Mouse (Mus musculus): ENCODE data around the gene Nos1ap. TPM values are rescaled to one million over a fixed set of nuclear protein-coding genes. Genes with fewer than 3 reads are reported as not detected.
A peak's percentile ranks its signal among the peaks of the same experiment; 100 is the strongest.

Gene Nos1ap
- polyA plus RNA-seq, 1 experiment from 2014 or later, result 13.0 TPM

DNA sequence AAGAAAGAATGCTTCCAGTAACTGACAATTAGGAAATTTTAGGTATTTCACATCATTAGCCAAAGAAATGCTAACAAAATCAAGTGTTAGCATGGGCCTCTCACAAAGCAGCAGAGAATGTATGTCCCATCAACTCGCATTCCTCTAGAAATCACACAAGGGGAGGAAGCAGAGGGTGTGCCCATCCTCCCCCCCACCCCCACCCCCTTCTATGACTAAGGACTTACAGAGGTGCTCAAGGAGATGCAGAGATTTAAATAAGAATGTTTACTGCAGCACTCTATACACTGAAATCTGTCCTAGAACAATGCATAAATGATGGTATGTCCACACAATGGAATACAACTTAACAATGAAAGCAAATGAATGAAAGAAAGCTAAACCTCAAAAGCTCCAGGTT lies 27.2 kb downstream of the Nos1ap start:
- 75% methylated on average over 1 of the region's 1 CpGs for WGBS
- DNase-seq, result no peak
- Histone ChIP-seq H3K9ac (replicated peaks; ENCODE audit: low read length) (no peak overlapping the region), H3K4me3 (replicated peaks; ENCODE audit: low read depth, low read length) (no peak overlapping the region), H3K4me2 (ENCODE audit: low read length) (no peak overlapping the region), H3K27ac (replicated peaks; ENCODE audit: low read depth, low read length) (no peak overlapping the region), H3K27me3 (ENCODE audit: control insufficient read depth, insufficient read depth, low read length) (no peaks in the 10 kb centered on the region), H3K4me1 (ENCODE audit: control insufficient read depth, insufficient read depth, low read length) (no peaks in the 10 kb centered on the region), H3K9me3 (ENCODE audit: control insufficient read depth, low read length) (no peaks in the 10 kb centered on the region), H3K36me3 (ENCODE audit: control insufficient read depth, insufficient read depth, low read length) (no peaks in the 10 kb centered on the region)
- no peak for ATAC-seq (ENCODE audit: low FRiP score, low TSS enrichment)

DNA sequence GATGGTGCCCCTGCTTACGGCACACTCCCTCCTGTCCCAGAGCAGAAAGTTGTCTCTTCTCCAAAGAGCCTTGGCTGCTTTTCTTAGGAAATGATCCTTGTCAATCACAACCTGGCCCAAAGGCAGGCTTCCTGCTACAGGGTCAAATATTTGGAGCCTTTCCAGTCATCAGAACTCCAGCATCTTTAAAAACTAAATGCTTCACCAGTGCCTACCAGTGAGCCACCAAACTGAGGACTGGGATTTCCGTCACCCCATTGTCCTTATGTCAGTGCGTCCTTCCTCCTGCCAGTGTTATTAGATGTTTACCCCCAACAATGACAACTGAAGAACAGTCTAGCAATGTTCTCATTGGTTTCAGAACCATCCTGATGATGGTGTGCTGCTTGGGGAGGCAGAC lies 28.9 kb downstream of the Nos1ap start:
- ATAC-seq (ENCODE audit: low FRiP score, low TSS enrichment), result no peak
- H3K9ac ChIP-seq (replicated peaks; ENCODE audit: low read length), result no peak overlapping the region
- WGBS, result 89% methylated on average over 3 of the region's 3 CpGs
- DNase-seq, result no peak
- H3K4me3 ChIP-seq (replicated peaks; ENCODE audit: low read depth, low read length), result no peak overlapping the region
- no peak overlapping the region for H3K27ac ChIP-seq (replicated peaks; ENCODE audit: low read depth, low read length)
- H3K9me3 ChIP-seq (ENCODE audit: control insufficient read depth, low read length), result no peaks in the 10 kb centered on the region
- no peaks in the 10 kb centered on the region for H3K36me3 ChIP-seq (ENCODE audit: control insufficient read depth, insufficient read depth, low read length)
- no peaks in the 10 kb centered on the region for H3K4me1 ChIP-seq (ENCODE audit: control insufficient read depth, insufficient read depth, low read length)
- H3K4me2 ChIP-seq (ENCODE audit: low read length), result no peak overlapping the region
- H3K27me3 ChIP-seq (ENCODE audit: control insufficient read depth, insufficient read depth, low read length), result no peaks in the 10 kb centered on the region

DNA sequence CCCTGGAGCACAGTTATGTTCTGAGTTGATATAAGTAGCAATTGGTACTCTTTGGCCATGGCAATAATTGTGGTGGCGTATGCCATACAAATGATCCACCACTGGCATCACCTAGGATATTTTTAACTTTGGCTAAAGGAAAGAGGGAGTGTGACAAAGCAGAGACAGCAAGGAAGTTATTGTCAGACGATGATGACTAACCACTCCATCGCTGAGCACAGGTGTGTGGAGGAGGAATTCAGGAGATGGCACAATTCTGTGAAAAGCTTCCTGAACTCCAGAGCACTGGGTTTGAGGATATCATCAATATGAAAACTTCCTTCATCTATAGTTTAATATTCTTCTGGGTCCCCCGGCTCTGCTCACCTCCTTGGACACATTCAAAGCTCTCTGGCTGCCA lies 31.7 kb downstream of the Nos1ap start:
- Histone ChIP-seq H3K4me3 (replicated peaks; ENCODE audit: low read depth, low read length) (no peak overlapping the region), H3K9me3 (ENCODE audit: control insufficient read depth, low read length) (no peaks in the 10 kb centered on the region), H3K27ac (replicated peaks; ENCODE audit: low read depth, low read length) (no peak overlapping the region), H3K27me3 (ENCODE audit: control insufficient read depth, insufficient read depth, low read length) (no peaks in the 10 kb centered on the region), H3K4me1 (ENCODE audit: control insufficient read depth, insufficient read depth, low read length) (no peaks in the 10 kb centered on the region), H3K4me2 (ENCODE audit: low read length) (no peak overlapping the region), H3K36me3 (ENCODE audit: control insufficient read depth, insufficient read depth, low read length) (no peaks in the 10 kb centered on the region), H3K9ac (replicated peaks; ENCODE audit: low read length) (no peak overlapping the region)
- WGBS, result 95% methylated on average over 4 of the region's 4 CpGs
- ATAC-seq (ENCODE audit: low FRiP score, low TSS enrichment) (no peak), DNase-seq (no peak)

DNA sequence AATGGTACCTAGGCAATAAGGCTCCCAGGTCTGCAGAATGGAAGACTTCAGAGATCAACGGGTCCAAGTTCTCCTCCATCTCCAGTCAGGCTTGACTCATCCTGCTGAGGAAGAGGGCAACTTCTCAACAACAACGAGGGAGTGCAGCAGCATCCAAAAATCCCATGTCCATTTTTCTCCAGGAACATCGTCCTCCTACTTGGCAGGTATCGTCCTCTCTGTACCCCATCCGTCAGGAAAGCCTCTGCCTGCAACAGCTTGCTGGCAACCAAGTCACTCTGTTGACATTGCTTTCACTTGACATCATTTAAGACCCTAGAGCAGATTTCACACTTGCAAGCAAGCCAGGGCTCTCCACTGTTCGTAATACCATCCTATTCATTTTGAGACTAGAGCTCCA lies 33.0 kb downstream of the Nos1ap start:
- no peak overlapping the region for H3K27ac ChIP-seq (replicated peaks; ENCODE audit: low read depth, low read length)
- ATAC-seq (ENCODE audit: low FRiP score, low TSS enrichment), result no peak
- 92% methylated on average over 6 of the region's 6 CpGs for WGBS

DNA sequence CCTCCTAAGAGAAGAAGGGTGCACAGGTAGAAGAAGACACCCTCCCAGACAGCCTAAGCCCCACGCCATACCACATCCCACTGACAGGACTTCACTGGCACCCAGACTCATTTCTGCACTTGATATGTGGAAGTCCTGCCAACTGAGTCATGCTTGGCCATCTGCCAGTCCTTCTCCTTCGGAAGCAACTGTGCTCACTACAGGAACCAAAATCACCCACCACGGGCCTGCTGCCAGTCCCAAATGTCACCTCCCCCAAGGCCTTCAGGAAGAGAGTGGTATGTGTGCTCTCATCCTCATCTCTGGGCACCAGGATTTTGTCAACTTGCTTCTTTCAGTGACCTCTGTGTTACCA lies 34.7 kb downstream of the Nos1ap start:
- no peak overlapping the region for H3K4me3 ChIP-seq (replicated peaks; ENCODE audit: low read depth, low read length)
- ATAC-seq (ENCODE audit: low FRiP score, low TSS enrichment), result no peak
- no peaks in the 10 kb centered on the region for H3K36me3 ChIP-seq (ENCODE audit: control insufficient read depth, insufficient read depth, low read length)
- H3K4me2 ChIP-seq (ENCODE audit: low read length), result no peak overlapping the region
- no peaks in the 10 kb centered on the region for H3K9me3 ChIP-seq (ENCODE audit: control insufficient read depth, low read length)
- no peak overlapping the region for H3K27ac ChIP-seq (replicated peaks; ENCODE audit: low read depth, low read length)
- 85% methylated on average over 3 of the region's 3 CpGs for WGBS
- H3K9ac ChIP-seq (replicated peaks; ENCODE audit: low read length), result no peak overlapping the region
- no peaks in the 10 kb centered on the region for H3K4me1 ChIP-seq (ENCODE audit: control insufficient read depth, insufficient read depth, low read length)
- no peaks in the 10 kb centered on the region for H3K27me3 ChIP-seq (ENCODE audit: control insufficient read depth, insufficient read depth, low read length)
- DNase-seq, result no peak

More for the DNA sequence above, 33.0 kb downstream of the Nos1ap start:
- Histone ChIP-seq H3K9me3 (ENCODE audit: control insufficient read depth, low read length) (no peaks in the 10 kb centered on the region), H3K9ac (replicated peaks; ENCODE audit: low read length) (no peak overlapping the region), H3K4me3 (replicated peaks; ENCODE audit: low read depth, low read length) (no peak overlapping the region), H3K36me3 (ENCODE audit: control insufficient read depth, insufficient read depth, low read length) (no peaks in the 10 kb centered on the region), H3K4me2 (ENCODE audit: low read length) (no peak overlapping the region), H3K27me3 (ENCODE audit: control insufficient read depth, insufficient read depth, low read length) (no peaks in the 10 kb centered on the region), H3K4me1 (ENCODE audit: control insufficient read depth, insufficient read depth, low read length) (no peaks in the 10 kb centered on the region)
- DNase-seq, result no peak

GRCm38 (mm10) chr1:170554235-170554938 lies 35.3 kb downstream of the Nos1ap start:
- DNase-seq (no peak), ATAC-seq (ENCODE audit: low FRiP score, low TSS enrichment) (no peak)
- Histone ChIP-seq H3K9ac (replicated peaks; ENCODE audit: low read length) (no peak overlapping the region), H3K27ac (replicated peaks; ENCODE audit: low read depth, low read length) (no peak overlapping the region), H3K4me1 (ENCODE audit: control insufficient read depth, insufficient read depth, low read length) (no peaks in the 10 kb centered on the region), H3K9me3 (ENCODE audit: control insufficient read depth, low read length) (no peaks in the 10 kb centered on the region), H3K27me3 (ENCODE audit: control insufficient read depth, insufficient read depth, low read length) (no peaks in the 10 kb centered on the region), H3K36me3 (ENCODE audit: control insufficient read depth, insufficient read depth, low read length) (no peaks in the 10 kb centered on the region), H3K4me3 (replicated peaks; ENCODE audit: low read depth, low read length) (no peak overlapping the region), H3K4me2 (ENCODE audit: low read length) (no peak overlapping the region)
- WGBS, result 96% methylated on average over 4 of the region's 4 CpGs

DNA sequence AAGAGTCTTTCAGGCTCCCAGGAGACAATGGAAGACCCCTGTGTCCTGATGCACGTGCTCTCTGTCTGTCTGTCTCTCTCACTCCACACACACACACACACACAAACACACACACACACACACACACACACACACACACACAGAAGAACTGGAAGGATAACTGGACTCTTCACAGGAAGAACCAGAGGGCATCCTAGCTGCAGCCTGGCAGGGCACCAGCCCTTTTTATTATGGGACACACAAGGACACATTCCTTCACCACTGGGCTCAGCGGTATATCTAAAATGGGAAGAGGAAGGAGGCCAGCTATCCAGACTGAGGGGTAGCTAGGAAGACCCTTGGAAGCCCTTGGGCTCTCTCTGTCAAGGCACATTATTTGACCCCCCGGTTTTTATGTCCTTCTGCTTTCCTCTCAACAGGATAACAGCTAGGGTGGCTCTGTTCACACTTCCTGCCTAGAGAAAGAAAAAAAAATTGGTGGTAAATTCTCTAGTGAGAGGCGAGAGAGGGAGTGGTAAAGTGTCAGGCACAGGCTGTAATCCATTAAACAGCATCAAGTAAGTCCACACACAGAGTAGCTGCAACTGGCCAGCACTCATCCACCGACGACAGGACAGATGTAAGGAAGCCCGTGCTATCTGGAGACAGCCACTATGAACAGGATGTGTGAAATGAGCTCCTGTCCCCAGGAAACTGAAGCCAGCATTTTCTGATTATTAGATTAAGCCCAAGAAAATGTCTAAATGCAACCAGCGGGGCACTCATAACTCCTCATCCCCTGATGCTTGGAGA lies 38.8 kb downstream of the Nos1ap start:
- Histone ChIP-seq H3K9me3 (ENCODE audit: control insufficient read depth, low read length) (no peaks in the 10 kb centered on the region), H3K9ac (replicated peaks; ENCODE audit: low read length) (no peak overlapping the region), H3K4me2 (ENCODE audit: low read length) (no peak overlapping the region), H3K4me3 (replicated peaks; ENCODE audit: low read depth, low read length) (no peak overlapping the region), H3K4me1 (ENCODE audit: control insufficient read depth, insufficient read depth, low read length) (no peaks in the 10 kb centered on the region), H3K27me3 (ENCODE audit: control insufficient read depth, insufficient read depth, low read length) (no peaks in the 10 kb centered on the region), H3K27ac (replicated peaks; ENCODE audit: low read depth, low read length) (no peak overlapping the region), H3K36me3 (ENCODE audit: control insufficient read depth, insufficient read depth, low read length) (no peaks in the 10 kb centered on the region)
- DNase-seq (no peak), ATAC-seq (ENCODE audit: low FRiP score, low TSS enrichment) (no peak)
- WGBS, result 70% methylated on average over 8 of the region's 8 CpGs

GRCm38 (mm10) chr1:170549059-170549458 lies 40.6 kb downstream of the Nos1ap start:
- 54% methylated on average over 9 of the region's 9 CpGs for whole genome bisulfite sequencing
- Histone ChIP-seq H3K27ac (replicated peaks; ENCODE audit: low read depth, low read length) (no peak overlapping the region), H3K9ac (replicated peaks; ENCODE audit: low read length) (no peak overlapping the region), H3K4me3 (replicated peaks; ENCODE audit: low read depth, low read length) (no peak overlapping the region), H3K4me2 (ENCODE audit: low read length) (no peak overlapping the region), H3K27me3 (ENCODE audit: control insufficient read depth, insufficient read depth, low read length) (no peaks in the 10 kb centered on the region), H3K36me3 (ENCODE audit: control insufficient read depth, insufficient read depth, low read length) (no peaks in the 10 kb centered on the region), H3K4me1 (ENCODE audit: control insufficient read depth, insufficient read depth, low read length) (no peaks in the 10 kb centered on the region), H3K9me3 (ENCODE audit: control insufficient read depth, low read length) (no peaks in the 10 kb centered on the region)
- DNase-seq (peak; percentile 77), ATAC-seq (ENCODE audit: low FRiP score, low TSS enrichment) (no peak)
